Mouse (Mus musculus) megakaryocyte, embryonic 14.5 days (primary cell): ENCODE measurements around the gene Epm2aip1.

ENCODE experiments used
- FLI1 ChIP-seq: IDR thresholded peaks from 2 replicates; pipeline ENCODE4 v1.6.1; 2012; ENCODE audit warnings: low read length, inconsistent platforms, mixed read lengths
- GATA1 ChIP-seq: IDR thresholded peaks from 3 replicates; pipeline ENCODE4 v1.6.1; 2012; ENCODE audit warnings: mixed read lengths, low read length, inconsistent platforms, borderline replicate concordance

- no peak for TF ChIP-seq GATA1
- no peak for TF ChIP-seq FLI1
Measured at GRCm38 (mm10) chr9:111298606-111299005, 26.9 kb downstream of the Epm2aip1 start.
